Mouse (Mus musculus) E14TG2a.4 (cell line): Measurements from ENCODE around the gene Ano1.
A peak's percentile ranks its signal among the peaks of the same experiment; 100 is the strongest.

Experiments
- H3K27me3 ChIP-seq: 2 replicates; pipeline ENCODE4 v1.6.1; 2014; ENCODE audit warnings: low read length, control low read depth; ENCODE audit not compliant: insufficient read depth
- H3K36me3 ChIP-seq: 2 replicates; pipeline ENCODE4 v1.6.1; 2014; ENCODE audit warnings: low read length, control low read depth; ENCODE audit not compliant: insufficient read depth
- H3K4me1 ChIP-seq: replicated peaks from 2 replicates; pipeline ENCODE4 v1.6.1; 2014; ENCODE audit warnings: low read depth, low read length, control low read depth
- H3K4me3 ChIP-seq: replicated peaks from 2 replicates; pipeline ENCODE4 v1.5.1; 2014; ENCODE audit warnings: mild to moderate bottlenecking, low read length
- H3K9me3 ChIP-seq: 2 replicates; pipeline ENCODE4 v1.6.1; 2014; ENCODE audit warnings: low read length, control low read depth
- CTCF ChIP-seq: conservative IDR thresholded peaks from 2 replicates; pipeline ENCODE4 v1.5.1; 2014; ENCODE audit warnings: low read length
- NANOG ChIP-seq: IDR thresholded peaks from 2 replicates; pipeline ENCODE4 v1.6.1; 2014; ENCODE audit warnings: borderline replicate concordance, low read length, mixed read lengths
- POU5F1 ChIP-seq: IDR thresholded peaks from 2 replicates; pipeline ENCODE4 v1.6.1; 2014; ENCODE audit warnings: low read length, borderline replicate concordance

Gene Ano1

DNA sequence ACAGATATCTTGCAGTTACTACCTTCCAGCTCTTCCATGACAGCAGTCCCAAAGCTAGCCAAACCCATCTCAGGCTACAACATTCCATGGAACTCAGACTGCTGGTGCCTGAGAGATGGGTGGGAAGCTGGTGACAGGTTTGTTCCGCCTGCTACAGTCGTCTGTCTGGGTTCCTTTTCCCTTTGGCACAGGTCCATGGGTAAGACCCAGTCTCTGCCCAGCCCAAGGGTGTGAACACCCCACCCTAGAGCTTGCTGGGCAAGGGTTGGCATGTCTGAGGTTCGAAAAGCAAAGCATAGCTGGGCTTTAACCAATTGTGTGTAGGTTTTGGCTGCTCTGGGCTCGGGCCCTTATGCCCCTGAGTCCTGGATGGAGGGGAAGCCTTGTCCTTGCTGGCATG lies 139.4 kb downstream of the Ano1 start:
- Histone ChIP-seq H3K4me3 (no peak overlapping the region), H3K9me3 (no peaks in the 10 kb centered on the region), H3K27me3 (peaks cover 23% of the 10 kb centered on the region), H3K4me1 (no peaks in the 10 kb centered on the region), H3K36me3 (no peaks in the 10 kb centered on the region)
- no peak for TF ChIP-seq POU5F1
- TF ChIP-seq CTCF = no peak
- no peak for TF ChIP-seq NANOG

DNA sequence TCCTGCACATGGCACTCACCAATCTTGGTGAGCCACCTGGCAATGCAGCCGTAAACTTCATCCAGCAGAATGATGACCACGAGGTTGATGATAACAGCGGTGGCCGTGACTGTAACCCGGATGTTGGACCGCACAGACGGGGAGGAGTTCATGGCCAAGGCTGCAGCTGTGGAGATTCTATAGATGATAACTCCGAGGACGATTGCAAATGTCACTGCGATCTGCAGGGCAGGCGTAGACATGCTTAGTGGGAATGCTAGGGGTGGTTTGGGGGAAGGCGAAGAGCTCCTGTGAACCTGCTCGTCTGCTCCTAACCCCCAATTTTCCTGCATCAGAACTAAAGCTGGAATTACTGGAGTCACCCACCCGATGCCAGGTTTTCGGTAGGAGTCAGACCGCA lies 140.2 kb downstream of the Ano1 start:
- Histone ChIP-seq H3K4me1 (no peaks in the 10 kb centered on the region), H3K4me3 (no peak overlapping the region), H3K36me3 (no peaks in the 10 kb centered on the region), H3K9me3 (no peaks in the 10 kb centered on the region), H3K27me3 (peaks cover 26% of the 10 kb centered on the region)
- TF ChIP-seq CTCF (no peak), NANOG (no peak), POU5F1 (no peak)

DNA sequence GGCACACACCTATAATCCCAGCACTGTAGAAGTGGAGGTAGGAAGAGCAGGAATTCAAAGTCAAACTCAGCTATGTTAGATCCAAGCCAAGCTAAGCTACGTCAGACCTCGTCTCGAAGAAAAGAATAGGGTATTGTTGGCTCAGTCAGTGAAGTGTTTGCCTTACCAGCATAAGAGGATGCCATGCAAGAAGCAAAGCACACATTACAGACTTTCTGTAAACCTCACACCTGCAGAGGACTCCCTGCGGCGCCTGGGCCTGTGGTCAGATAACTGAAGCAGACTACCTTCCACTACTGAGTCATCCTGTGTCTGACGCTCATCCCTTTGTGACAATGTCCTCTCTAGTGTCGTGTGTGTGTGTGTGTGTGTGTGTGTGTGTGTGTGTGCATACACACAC lies 142.2 kb downstream of the Ano1 start:
- Histone ChIP-seq H3K9me3 (no peaks in the 10 kb centered on the region), H3K4me1 (no peaks in the 10 kb centered on the region; the same call in 1 of the 2 replicates), H3K36me3 (no peaks in the 10 kb centered on the region), H3K4me3 (no peak overlapping the region), H3K27me3 (peaks cover 23% of the 10 kb centered on the region)
- no peak for TF ChIP-seq NANOG
- no peak for TF ChIP-seq CTCF
- TF ChIP-seq POU5F1 = no peak

DNA sequence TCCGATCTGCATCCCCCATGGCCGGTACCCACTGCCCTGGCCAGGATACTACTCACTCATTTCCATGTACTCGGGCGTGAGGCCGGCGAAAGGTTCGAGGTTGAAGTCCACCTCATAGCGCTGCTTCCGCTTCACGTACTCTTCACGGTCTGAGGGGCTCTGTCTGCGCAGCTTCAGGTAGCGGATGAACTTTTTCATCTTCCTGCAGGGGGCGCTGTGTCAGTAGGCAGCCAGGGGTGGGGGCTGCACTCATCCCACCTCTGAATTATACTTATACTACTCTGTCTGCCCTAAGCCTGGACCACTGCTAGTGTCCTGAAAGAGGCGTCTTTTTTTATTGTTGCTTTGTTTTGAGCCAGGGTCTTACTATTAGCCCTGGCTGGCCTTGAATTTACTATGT lies 143.9 kb downstream of the Ano1 start:
- no peak for TF ChIP-seq NANOG
- TF ChIP-seq CTCF = peak; percentile 25
- no peak for TF ChIP-seq POU5F1
- no peak overlapping the region for H3K4me3 ChIP-seq

DNA sequence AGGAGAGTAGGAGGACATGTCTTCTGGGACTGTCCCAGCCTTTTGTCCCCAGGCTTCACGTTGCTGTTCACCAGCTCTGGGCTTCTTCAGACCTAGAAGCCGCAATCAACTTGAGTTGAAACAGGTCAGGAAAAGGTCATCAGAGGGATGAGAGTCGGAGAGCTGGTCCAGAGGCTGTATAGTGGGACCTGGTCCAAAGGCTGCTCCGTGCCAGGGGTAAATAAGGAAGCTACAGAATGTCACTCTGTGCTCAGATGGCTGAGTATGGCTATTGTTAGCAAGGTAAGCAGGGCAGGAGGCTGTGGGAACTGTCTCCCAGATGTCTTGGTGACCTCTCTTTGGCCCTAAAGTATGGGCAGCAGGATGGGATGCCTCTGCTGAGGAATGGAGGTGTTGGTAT lies 147.0 kb downstream of the Ano1 start:
- TF ChIP-seq CTCF (no peak), NANOG (no peak), POU5F1 (no peak)
- Histone ChIP-seq H3K4me3 (no peak overlapping the region), H3K9me3 (no peaks in the 10 kb centered on the region), H3K27me3 (peaks cover 6% of the 10 kb centered on the region; the same call in 1 of the 2 replicates), H3K36me3 (no peaks in the 10 kb centered on the region), H3K4me1 (no peaks in the 10 kb centered on the region; the same call in 1 of the 2 replicates)

More for the DNA sequence above, 143.9 kb downstream of the Ano1 start:
- Histone ChIP-seq H3K27me3 (peaks cover 14% of the 10 kb centered on the region), H3K36me3 (no peaks in the 10 kb centered on the region), H3K9me3 (no peaks in the 10 kb centered on the region), H3K4me1 (no peaks in the 10 kb centered on the region; the same call in 1 of the 2 replicates)

DNA sequence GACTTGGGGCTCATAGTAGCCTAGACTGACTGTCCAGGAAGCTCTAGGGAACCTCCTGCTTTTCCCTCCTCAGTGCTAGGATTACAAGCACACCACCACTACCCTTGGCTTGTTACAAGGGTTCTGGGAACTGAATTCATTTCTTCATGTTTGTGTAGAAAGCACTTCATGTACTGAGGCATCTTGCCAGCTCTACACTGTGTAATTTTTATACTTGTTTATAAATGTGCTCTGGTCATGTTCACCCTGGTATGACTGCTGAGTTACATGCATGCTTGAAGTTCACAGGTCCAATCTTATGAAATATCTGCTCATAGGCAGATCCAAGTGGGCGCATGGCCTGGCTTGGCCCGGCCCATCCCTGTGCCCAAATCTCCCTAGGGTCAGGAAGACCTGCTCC lies 147.5 kb downstream of the Ano1 start:
- peaks cover 6% of the 10 kb centered on the region; the same call in 1 of the 2 replicates for H3K27me3 ChIP-seq
- no peak overlapping the region for H3K4me3 ChIP-seq
- H3K36me3 ChIP-seq = no peaks in the 10 kb centered on the region
- no peak for TF ChIP-seq NANOG
- no peak for TF ChIP-seq POU5F1
- TF ChIP-seq CTCF = no peak
- H3K4me1 ChIP-seq = no peaks in the 10 kb centered on the region; the same call in 1 of the 2 replicates
- H3K9me3 ChIP-seq = no peaks in the 10 kb centered on the region

DNA sequence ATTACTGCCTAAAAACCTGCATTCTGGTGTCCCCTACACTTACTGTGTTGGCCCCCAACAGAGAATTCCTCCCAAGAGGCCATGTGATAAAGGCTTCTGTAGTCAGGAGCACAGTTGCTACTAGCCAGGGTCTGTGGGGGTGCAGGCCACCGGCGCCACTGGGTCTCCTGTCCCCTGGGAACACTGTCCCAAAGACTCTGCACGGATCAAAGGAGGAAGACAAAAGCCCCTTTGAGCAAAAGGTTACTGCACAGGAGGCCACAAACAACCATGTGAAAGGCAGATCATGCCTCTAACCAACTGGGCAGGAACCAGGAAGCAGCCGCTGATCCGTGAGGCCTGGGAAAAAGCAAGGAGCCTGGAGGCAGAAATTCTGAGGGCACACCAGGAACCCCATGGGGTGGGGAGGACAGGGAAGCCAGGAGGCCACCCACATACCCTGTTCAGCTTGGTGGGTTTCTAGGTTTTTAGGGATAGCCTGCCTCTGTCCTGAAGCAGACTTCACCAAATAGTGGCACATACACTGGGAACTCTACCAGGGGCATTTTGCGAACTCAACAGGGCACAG lies 151.4 kb downstream of the Ano1 start:
- no peak overlapping the region for H3K4me3 ChIP-seq
- peaks cover 17% of the 10 kb centered on the region for H3K9me3 ChIP-seq
- no peaks in the 10 kb centered on the region for H3K36me3 ChIP-seq
- TF ChIP-seq NANOG (no peak), POU5F1 (no peak), CTCF (no peak)
- H3K4me1 ChIP-seq = no peaks in the 10 kb centered on the region; the same call in 1 of the 2 replicates
- H3K27me3 ChIP-seq = peaks cover 3% of the 10 kb centered on the region; the same call in 1 of the 2 replicates

DNA sequence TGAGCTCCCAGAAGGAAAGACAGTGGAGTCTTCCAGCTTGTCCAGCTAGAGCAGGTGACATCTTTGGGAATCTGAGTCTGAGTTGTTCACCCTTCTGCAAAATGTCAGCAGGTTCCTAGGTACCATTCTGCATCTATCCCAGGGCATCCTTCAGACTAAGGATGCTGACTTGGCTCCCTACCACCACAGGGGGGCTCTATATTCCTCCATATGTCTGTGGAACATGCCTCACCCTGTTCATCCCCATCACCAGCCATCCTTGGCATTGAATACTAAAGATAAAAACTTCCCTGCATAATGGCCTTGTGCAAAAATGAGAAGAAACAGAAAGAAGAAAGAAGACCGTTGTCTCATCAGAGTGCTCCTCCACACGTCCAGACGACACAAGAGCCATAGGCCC lies 162.3 kb downstream of the Ano1 start:
- H3K4me3 ChIP-seq = no peak overlapping the region
- no peaks in the 10 kb centered on the region for H3K36me3 ChIP-seq
- no peaks in the 10 kb centered on the region for H3K4me1 ChIP-seq
- H3K27me3 ChIP-seq = peaks cover 8% of the 10 kb centered on the region
- H3K9me3 ChIP-seq = no peaks in the 10 kb centered on the region
- TF ChIP-seq POU5F1 (no peak), CTCF (no peak), NANOG (no peak)

DNA sequence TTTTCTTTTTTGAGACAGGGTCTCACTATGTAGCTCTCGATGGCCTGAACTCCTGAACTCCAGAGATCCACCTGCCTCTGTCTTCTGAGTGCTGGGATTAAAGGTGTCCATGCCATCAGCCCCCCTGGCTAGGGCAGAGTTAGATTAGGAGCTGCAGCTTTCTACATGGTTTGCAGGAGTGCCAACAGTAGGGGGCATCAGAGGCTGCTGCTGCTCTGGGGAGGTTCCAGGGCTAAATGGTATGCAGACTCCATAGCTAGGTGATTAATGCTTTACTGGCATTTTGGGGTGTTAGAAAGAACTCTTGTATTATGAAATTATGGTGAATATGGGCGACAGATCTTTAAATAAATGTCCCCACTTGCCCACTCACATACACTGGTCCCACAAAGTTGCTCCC lies 164.5 kb downstream of the Ano1 start:
- TF ChIP-seq CTCF = peak; percentile 31
- no peak for TF ChIP-seq NANOG
- Histone ChIP-seq H3K9me3 (no peaks in the 10 kb centered on the region), H3K36me3 (no peaks in the 10 kb centered on the region), H3K4me1 (peaks cover 12% of the 10 kb centered on the region), H3K27me3 (peaks cover 12% of the 10 kb centered on the region), H3K4me3 (no peak overlapping the region)
